Mouse (Mus musculus): ENCODE measurements around the gene Fam122a. TPM values are rescaled to one million over a fixed set of nuclear protein-coding genes. Genes with fewer than 3 reads are reported as not detected.

Gene Fam122a
- 41.9 and 48.4 TPM in 2 replicates for polyA plus RNA-seq (2015; fragmentation: Nextera tagmentation; extraction: Ambion mirVana)

GRCm38 (mm10) chr19:24476929-24477882, at the start of gene Fam122a:
TSS of gene Fam122a (minus strand) at chr19:24477356.

Other genes starting within 250 kb of the Fam122a start
- 24.2 and 25.5 TPM in 2 replicates for gene Fxn, start 196.8 kb downstream of the Fam122a start, polyA plus RNA-seq (2015; fragmentation: Nextera tagmentation; extraction: Ambion mirVana)
- gene Pip5k1b, start 78.5 kb upstream of the Fam122a start, polyA plus RNA-seq (2015; fragmentation: Nextera tagmentation; extraction: Ambion mirVana) = 1.4 and 1.5 TPM in 2 replicates
- gene Tmem252, start 196.7 kb upstream of the Fam122a start, polyA plus RNA-seq (2015; fragmentation: Nextera tagmentation; extraction: Ambion mirVana) = 31.6 and 40.1 TPM in 2 replicates

Measured in urinary bladder, postnatal 0 days (tissue).